Mouse (Mus musculus) cerebral cortex, adult 2 months (tissue): ENCODE measurements around the gene Atxn7l3.

ENCODE experiments used
- WGBS: fragments of 180-500 bp; shearing (Covaris S2); methylation state at CpG from one replicate; pipeline ENCODE4 v1.1.7; 2018; 5-methylcytosine and 5-hydroxymethylcytosine counted together

Atxn7l3 gene

DNA sequence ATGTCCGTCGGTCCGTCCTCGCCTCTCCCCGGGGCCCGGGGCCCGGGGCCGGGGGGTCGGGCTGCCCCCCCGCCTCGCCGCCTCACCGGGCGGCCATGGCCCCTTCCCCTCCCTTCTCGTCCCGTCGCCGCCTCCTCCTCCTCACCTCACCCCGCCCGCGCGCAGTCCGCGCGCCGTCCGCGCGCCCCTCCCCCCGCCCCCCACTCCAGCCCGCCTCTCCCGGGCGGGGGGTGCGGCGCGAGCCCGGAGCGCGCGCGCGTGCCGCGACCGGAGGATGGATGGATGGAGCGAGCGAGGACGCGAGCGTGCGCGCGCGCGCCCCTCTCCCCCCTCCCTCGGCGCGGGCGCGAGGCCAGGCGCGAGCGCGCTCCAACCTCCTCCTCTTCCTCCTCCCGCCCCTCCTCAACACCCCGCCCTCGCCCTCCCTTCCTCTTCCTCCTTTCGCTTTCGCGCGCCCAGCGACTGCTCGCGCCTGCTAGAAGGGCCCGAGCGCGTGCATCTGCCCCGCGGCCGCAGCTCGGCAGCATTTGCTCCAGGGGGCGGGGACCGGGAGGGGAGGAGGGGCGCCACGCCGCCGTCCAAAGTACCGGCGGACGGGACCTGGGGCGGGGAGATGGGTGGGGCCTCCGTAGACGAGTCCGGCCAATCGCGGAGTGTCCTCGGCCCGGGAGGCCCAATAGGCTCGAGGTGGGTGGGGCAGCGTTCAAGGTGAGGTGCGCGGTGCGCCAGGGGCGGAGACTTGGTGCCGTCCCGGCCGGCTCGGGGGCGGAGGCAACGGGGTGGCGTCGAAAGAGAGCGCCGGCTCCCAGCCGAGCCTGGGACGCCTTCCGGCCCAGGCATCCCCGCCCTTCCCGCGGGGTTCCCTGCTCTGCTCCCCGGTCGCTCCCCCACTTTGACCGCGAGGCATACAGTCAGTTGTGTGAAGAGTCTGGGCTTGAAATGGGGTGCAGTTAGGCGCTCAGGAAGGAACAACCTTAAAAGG is at the start of gene Atxn7l3:
TSS of gene Atxn7l3 (minus strand) at position 141 of the 982 bp plus-strand sequence.
- under 1% methylated on average over 74 of the region's 125 CpGs for WGBS

GRCm38 (mm10) chr11:102344458-102344857 is 48.0 kb upstream of the Atxn7l3 start:
- 94% methylated on average over 3 of the region's 3 CpGs for WGBS

DNA sequence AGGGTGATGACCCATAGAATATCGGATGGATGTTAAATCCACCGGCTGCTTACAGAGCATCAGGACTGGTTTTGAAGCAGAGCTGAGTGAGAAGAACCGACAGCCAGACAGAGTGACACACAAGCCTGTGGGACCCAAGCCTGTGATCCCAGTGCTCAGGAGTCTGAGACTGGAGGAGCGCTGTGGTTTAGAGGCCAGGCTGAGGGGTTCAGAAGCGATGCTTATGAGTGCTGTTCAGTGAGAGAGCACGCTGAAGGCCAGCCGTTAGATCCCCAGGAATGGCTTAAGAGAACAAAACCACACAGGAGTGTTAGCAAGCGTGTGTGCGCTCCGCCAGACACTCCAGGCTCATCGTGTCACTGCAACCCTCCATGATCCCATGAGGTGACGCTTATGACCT is 46.3 kb upstream of the Atxn7l3 start:
- 87% methylated on average over 12 of the region's 12 CpGs for WGBS

DNA sequence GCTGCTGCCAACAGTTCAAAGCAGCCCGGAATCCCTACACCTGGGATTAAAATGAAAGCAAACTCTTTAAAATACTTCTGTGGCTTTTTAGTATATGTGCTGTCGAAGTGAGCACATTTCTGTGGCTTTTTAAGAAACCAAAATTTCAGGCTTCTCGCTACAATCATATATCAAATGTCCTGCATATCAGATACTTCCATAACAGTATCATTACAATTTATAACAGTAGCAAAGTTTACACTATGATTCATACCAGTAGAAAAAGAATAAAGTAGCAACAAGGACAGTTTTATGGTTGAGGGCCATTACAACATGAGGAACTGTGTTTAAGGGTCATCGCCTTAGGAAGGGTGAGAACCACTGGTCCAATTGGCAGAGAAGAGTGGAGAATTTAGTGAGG is 44.7 kb upstream of the Atxn7l3 start:
- WGBS, result 96% methylated on average over 4 of the region's 4 CpGs

DNA sequence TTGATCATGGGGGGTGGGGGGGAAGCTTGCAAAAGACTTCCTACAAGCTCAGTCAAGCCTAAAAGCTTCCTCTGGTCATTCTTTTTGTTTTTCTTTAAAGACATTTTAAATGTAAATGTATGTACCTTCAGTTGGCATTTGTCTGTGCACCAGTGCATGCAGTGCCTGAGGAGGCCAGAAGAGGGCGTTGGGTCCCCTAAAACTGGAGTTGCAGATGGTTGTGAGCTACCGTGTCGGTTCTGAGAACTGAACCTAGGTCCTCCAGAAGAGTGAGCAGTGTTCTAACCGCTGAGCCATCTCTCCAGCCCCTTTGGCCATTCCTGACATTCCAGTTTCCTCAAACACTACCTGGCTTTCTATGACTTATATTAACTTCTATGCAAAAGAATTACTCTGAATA is 43.2 kb upstream of the Atxn7l3 start:
- WGBS, result 65% methylated on average over 4 of the region's 4 CpGs

DNA sequence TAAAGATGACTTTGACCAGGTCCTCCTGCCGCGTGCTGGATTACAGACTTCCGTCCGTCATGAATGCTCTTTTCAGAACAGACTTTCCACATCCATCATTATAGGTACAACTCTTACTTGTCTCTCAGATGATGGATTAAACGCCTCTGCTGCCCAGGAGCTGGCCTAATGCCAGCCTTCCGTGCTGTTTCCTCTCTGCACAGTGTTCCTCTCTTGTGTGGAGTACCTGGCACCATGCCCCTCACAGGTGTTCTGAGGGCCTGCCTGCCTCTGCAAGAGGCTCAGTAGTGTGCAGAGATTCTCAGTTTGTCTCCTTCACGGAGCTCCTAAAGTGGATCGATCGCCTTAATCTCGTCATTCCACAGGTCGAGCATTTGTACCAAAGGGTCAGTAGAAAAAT is 42.8 kb upstream of the Atxn7l3 start:
- 62% methylated on average over 11 of the region's 11 CpGs for WGBS

- 26% methylated on average over 3 of the region's 3 CpGs for whole genome bisulfite sequencing
These were observed 42.1 kb upstream of the Atxn7l3 start for GRCm38 (mm10) chr11:102338561-102338960.

DNA sequence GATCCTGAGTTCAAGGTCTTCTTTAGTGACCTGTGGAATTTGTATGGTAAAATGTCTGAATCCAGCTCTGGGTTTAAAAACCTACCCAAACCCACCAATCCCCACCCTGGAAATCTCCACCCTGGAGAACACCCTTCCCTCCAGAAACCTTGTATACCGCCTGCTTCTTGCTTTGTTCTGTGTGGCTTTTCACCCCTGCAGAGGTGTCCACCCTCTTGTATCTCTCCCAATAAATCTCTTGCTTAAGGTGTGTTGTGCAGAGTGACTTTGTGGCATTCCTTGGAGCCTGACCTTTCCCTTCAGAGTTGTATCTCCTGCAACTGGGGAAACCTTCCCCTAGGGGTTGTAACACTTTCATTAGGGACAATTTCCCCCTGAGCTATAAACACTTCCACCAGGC is 41.5 kb upstream of the Atxn7l3 start:
- WGBS, result 97% methylated on average over 1 of the region's 1 CpGs

DNA sequence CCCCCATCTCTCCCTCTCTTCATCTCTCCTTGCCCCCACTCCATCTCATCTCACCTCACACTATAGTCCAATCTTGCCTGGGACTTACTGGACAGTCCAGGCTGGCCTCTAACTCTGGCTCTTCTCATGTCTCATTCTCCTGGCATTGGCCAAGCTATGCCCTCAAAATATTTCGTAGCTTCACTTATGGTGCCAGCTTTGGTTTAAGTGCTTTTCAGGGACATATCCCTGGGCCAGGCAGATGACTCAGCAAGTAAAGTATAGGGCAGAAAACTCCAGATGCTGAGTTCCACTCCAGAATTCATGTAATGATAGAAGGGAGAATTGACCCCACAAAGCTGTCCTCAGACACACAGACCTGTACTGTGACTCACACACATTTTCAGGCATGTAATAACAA is 39.8 kb upstream of the Atxn7l3 start:
- WGBS, result 50% methylated on average over 1 of the region's 1 CpGs

DNA sequence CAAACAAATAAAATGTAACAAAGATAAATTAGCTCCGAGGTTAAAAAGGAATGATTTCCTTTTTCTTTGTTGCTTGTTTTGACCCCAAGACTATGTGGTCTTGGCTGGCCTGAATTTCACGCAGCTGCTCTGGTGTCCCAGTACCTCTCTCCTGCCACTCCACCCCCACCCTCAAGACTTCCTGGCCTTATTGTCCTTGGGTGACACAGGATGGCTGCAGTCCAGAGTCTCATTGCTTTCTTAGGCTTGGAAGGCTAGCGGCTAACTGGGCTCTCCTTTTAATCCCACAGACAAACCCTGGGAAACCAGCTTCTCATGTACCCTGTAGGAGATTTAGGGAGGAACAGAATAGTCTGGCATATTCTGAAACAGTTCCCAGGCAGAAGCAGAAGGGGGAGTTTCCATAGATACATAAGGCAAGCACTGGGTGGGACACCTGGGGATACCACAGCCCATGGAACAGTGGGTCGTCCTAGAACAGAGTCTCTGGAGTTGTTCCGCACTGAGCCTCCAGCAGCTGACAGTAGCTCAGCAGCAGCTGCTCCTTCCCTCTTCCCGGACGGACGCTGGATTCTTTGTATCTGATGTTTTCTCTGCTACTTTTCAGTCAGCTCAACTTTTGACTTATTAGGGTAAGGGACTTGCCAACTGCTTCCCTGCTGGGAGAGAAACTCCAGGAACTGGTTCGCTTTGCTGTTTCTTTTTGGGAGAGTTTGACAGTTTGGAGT is 38.7 kb upstream of the Atxn7l3 start:
- 35% methylated on average over 9 of the region's 9 CpGs for WGBS

GRCm38 (mm10) chr11:102334010-102334409 is 37.6 kb upstream of the Atxn7l3 start:
- WGBS, result 61% methylated on average over 4 of the region's 4 CpGs

DNA sequence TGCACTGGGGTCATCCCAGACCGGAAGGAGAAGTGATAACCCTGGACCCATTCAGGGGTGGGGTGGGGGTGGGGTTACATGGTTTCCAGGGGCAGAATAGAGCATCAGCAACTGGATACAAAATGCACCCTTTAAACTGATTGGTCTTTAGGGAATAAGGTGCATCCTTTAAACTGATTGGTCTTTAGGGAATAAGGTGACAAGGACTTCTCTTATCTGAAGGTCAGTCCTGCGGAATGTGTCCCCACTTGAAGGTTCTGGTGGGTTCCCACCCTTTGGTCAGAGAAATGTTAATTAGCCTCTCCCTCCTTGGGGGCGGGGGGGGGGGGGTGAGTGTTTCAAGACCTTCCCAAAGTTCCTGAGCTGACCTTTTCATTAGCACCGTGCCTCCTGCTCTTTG is 35.4 kb upstream of the Atxn7l3 start:
- WGBS, result 69% methylated on average over 4 of the region's 4 CpGs

- 87% methylated on average over 3 of the region's 3 CpGs for WGBS
These were observed 33.6 kb upstream of the Atxn7l3 start for GRCm38 (mm10) chr11:102330039-102330438.

DNA sequence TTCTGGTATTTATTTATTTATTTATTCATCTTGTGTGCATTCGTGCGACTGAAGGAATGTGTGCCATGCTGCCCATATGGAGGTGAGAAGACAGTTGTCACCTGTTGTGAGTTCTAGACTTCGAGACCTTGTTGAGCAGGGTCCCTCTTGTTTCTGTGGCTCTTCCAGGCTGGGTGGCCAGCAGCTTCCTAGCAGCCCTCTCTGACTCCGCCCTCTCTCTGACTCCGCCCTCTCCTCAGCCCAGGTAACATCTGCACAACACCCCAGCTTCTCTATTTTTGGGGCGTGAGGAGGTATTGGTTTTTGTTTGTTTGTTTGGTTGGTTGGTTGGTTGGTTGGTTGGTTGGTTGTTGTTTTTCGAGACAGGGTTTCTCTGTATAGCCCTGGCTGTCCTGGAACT is 31.4 kb upstream of the Atxn7l3 start:
- 87% methylated on average over 7 of the region's 7 CpGs for WGBS

DNA sequence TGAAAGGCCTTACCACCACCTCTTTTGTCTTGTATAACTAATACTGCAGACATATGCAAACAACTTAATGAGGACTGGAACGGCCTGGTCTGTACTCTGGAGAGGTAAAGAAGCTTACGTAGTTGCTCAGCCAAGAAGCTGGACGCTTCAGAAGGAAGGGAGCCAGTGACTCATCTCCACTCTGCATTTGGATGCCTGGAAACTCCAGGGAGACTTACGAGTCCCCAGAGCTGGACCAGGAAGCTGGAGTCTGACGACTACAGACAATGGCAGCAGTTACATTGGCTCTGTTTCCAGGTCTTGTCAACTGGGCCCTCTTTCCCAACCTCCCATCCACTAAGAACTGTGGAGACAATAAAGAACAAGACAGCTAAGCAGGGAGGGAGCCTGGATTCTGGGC is 30.8 kb upstream of the Atxn7l3 start:
- 41% methylated on average over 5 of the region's 5 CpGs for WGBS

DNA sequence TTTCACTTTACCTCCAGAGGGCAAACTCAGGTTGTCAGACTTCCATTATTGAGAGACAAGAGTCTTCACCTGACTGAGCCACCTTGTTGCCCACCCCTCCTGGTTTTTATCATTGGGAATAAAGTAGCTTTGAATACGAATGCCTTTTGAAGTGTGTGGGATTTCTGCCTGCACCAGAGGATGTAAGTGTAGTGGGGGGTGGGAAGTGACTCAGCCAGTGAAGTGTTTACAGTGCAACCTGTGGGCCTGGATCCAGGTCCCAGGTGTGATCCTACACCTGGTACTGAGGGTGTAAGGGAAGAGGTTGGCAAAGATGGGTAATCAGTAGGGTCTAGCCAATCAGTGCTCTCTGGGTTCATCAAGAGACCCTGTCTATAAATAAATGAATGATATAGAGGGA is 27.1 kb upstream of the Atxn7l3 start:
- WGBS, result 51% methylated on average over 1 of the region's 1 CpGs

GRCm38 (mm10) chr11:102321931-102322330 is 25.5 kb upstream of the Atxn7l3 start:
- WGBS, result 88% methylated on average over 6 of the region's 6 CpGs

- WGBS, result under 1% methylated on average over 10 of the region's 10 CpGs
These were observed 24.2 kb upstream of the Atxn7l3 start for GRCm38 (mm10) chr11:102320686-102321005.

- under 1% methylated on average over 38 of the region's 38 CpGs for WGBS
These were observed 23.7 kb upstream of the Atxn7l3 start for GRCm38 (mm10) chr11:102319941-102320685.

- under 1% methylated on average over 25 of the region's 25 CpGs for WGBS
These were observed 23.0 kb upstream of the Atxn7l3 start, which contains the start of gene Ubtf for GRCm38 (mm10) chr11:102319410-102319792. TSS of gene Ubtf (minus strand) at chr11:102319742.

- under 1% methylated on average over 84 of the region's 84 CpGs for WGBS
These were observed 22.4 kb upstream of the Atxn7l3 start for GRCm38 (mm10) chr11:102318576-102319409.
